In genomic region chr4:132260404-132261379, GRCm38 (mm10) we compare ENCODE assay signal across 8 mouse cellular contexts. TPM values are rescaled to one million over a fixed set of nuclear protein-coding genes. Genes with fewer than 3 reads are reported as not detected.
A peak's percentile ranks its signal among the peaks of the same experiment; 100 is the strongest.
DNase-seq lines count a peak whose midpoint lies in the region; ATAC-seq lines count a peak whose summit lies in the region.

No protein-coding gene starts in this region.

- peak overlapping the region; percentile 93 for H3K9ac ChIP-seq in limb, embryonic 11.5 days (ENCODE audit: low read length)
- peak overlapping the region; percentile 95 for H3K9ac ChIP-seq in midbrain, embryonic 12.5 days (replicated peaks)
- peak overlapping the region; percentile 92 for H3K9ac ChIP-seq in stomach, embryonic 15.5 days

- peaks cover 23% of the 10 kb centered on the region for H3K36me3 ChIP-seq in erythroblast, embryonic 14.5 days (ENCODE audit: control insufficient read depth)
- no peaks in the 10 kb centered on the region; the same call in 1 of the 2 replicates for H3K36me3 ChIP-seq in limb, embryonic 11.5 days (ENCODE audit: control insufficient read depth, insufficient read depth, low read length)
- no peaks in the 10 kb centered on the region for H3K36me3 ChIP-seq in midbrain, embryonic 12.5 days
- H3K36me3 ChIP-seq in stomach, embryonic 15.5 days, result no peaks in the 10 kb centered on the region

- intact Hi-C loops in heart, postnatal 10 days (cut with DNase I), result no loop called here

- H3K4me1 ChIP-seq in erythroblast, embryonic 14.5 days (ENCODE audit: control insufficient read depth), result peaks cover 44% of the 10 kb centered on the region
- peaks cover 4% of the 10 kb centered on the region; the same call in 1 of the 2 replicates for H3K4me1 ChIP-seq in limb, embryonic 11.5 days (ENCODE audit: control insufficient read depth, insufficient read depth, low read length)
- peaks cover 22% of the 10 kb centered on the region for H3K4me1 ChIP-seq in midbrain, embryonic 12.5 days
- peaks cover 19% of the 10 kb centered on the region for H3K4me1 ChIP-seq in stomach, embryonic 15.5 days

- no peaks in the 10 kb centered on the region for H3K27me3 ChIP-seq in erythroblast, embryonic 14.5 days (ENCODE audit: control insufficient read depth)
- no peaks in the 10 kb centered on the region for H3K27me3 ChIP-seq in limb, embryonic 11.5 days (ENCODE audit: control insufficient read depth, insufficient read depth, low read length)
- no peaks in the 10 kb centered on the region for H3K27me3 ChIP-seq in midbrain, embryonic 12.5 days
- no peaks in the 10 kb centered on the region for H3K27me3 ChIP-seq in stomach, embryonic 15.5 days (replicated peaks)

- H3K4me2 ChIP-seq in limb, embryonic 11.5 days (ENCODE audit: low read depth, severe bottlenecking), result peak overlapping the region; percentile 92
- H3K4me2 ChIP-seq in midbrain, embryonic 12.5 days (replicated peaks), result peak overlapping the region; percentile 74
- H3K4me2 ChIP-seq in stomach, embryonic 15.5 days, result peak overlapping the region; percentile 77

- peak; percentile 50 for DNase-seq in cerebellum, adult 11-12 months
- DNase-seq in adrenal gland, postnatal 14 days, result peak; percentile 82
- peak; percentile 63 to 65 for DNase-seq in heart, postnatal 10 days
- peak; percentile 66 for DNase-seq in limb, embryonic 11.5 days (ENCODE audit: low spot score)

- H3K9me3 ChIP-seq in erythroblast, embryonic 14.5 days (ENCODE audit: control insufficient read depth, low read length), result no peaks in the 10 kb centered on the region
- no peaks in the 10 kb centered on the region for H3K9me3 ChIP-seq in limb, embryonic 11.5 days (ENCODE audit: control insufficient read depth, low read length)
- no peaks in the 10 kb centered on the region for H3K9me3 ChIP-seq in midbrain, embryonic 12.5 days
- no peaks in the 10 kb centered on the region for H3K9me3 ChIP-seq in stomach, embryonic 15.5 days

- 4% methylated on average over 30 of the region's 64 CpGs for whole genome bisulfite sequencing in limb, embryonic 11.5 days
- WGBS in midbrain, embryonic 12.5 days, result 7% methylated on average over 27 of the region's 64 CpGs
- WGBS in stomach, embryonic 15.5 days, result 2% methylated on average over 46 of the region's 64 CpGs

- H3K27ac ChIP-seq in limb, embryonic 11.5 days (replicated peaks; ENCODE audit: low read depth, low read length), result peak overlapping the region; percentile 95
- H3K27ac ChIP-seq in midbrain, embryonic 12.5 days (replicated peaks), result peak overlapping the region; percentile 93
- H3K27ac ChIP-seq in stomach, embryonic 15.5 days, result peak overlapping the region; percentile 94

- no peak for ATAC-seq in cerebellum, adult (ENCODE audit: insufficient number of reproducible peaks, low FRiP score, low TSS enrichment)
- peak; percentile 60 for ATAC-seq in limb, embryonic 11.5 days (ENCODE audit: insufficient number of reproducible peaks, low FRiP score, low TSS enrichment, low read depth)
- peak; percentile 89 for ATAC-seq in midbrain, embryonic 12.5 days (ENCODE audit: low FRiP score, low read depth)
- peak; percentile 82 for ATAC-seq in stomach, embryonic 15.5 days (ENCODE audit: insufficient read depth, low FRiP score, low read depth)

- peak overlapping the region; percentile 76 for H3K4me3 ChIP-seq in erythroblast, embryonic 14.5 days (replicated peaks)
- H3K4me3 ChIP-seq in limb, embryonic 11.5 days (ENCODE audit: low read depth, low read length), result peak overlapping the region; percentile 84
- H3K4me3 ChIP-seq in midbrain, embryonic 12.5 days, result peak overlapping the region; percentile 93
- peak overlapping the region; percentile 77 for H3K4me3 ChIP-seq in stomach, embryonic 15.5 days (replicated peaks)

RNA-seq across cellular contexts. Expression of gene Gmeb1, which starts 0.7 kb away (rescaled TPM):
- total RNA-seq in adrenal gland, postnatal 14 days (2021), result 16.2 and 17.3 TPM in 2 replicates
- 1.8 and 2.8 TPM in 2 replicates for polyA plus RNA-seq in erythroblast, embryonic 14.5 days (2012)
- total RNA-seq in heart, postnatal 10 days (2021), result 10 to 100 TPM; 14.5 TPM
- 43.9 and 48.3 TPM in 2 replicates for polyA plus RNA-seq in limb, embryonic 11.5 days (2014; fragmentation: Nextera tagmentation; extraction: Ambion mirVana)
- 44.8 and 46.4 TPM in 2 replicates for polyA plus RNA-seq in midbrain, embryonic 12.5 days (2016; fragmentation: Nextera tagmentation; extraction: Ambion mirVana)
- polyA plus RNA-seq in stomach, embryonic 15.5 days (2015; fragmentation: Nextera tagmentation; extraction: Ambion mirVana), result 30.1 and 30.3 TPM in 2 replicates

RNA-seq across cellular contexts. Expression of gene Taf12, which starts 13.5 kb away (rescaled TPM):
- 27.3 and 31.3 TPM in 2 replicates for total RNA-seq in adrenal gland, postnatal 14 days (2021)
- polyA plus RNA-seq in erythroblast, embryonic 14.5 days (2012), result 4.6 and 6.2 TPM in 2 replicates
- 10 to 100 TPM; 21.8 to 28.0 TPM for total RNA-seq in heart, postnatal 10 days (2021)
- polyA plus RNA-seq in limb, embryonic 11.5 days (2014; fragmentation: Nextera tagmentation; extraction: Ambion mirVana), result 64.4 and 66.7 TPM in 2 replicates
- 58.3 and 63.8 TPM in 2 replicates for polyA plus RNA-seq in midbrain, embryonic 12.5 days (2016; fragmentation: Nextera tagmentation; extraction: Ambion mirVana)
- 38.4 and 43.0 TPM in 2 replicates for polyA plus RNA-seq in stomach, embryonic 15.5 days (2015; fragmentation: Nextera tagmentation; extraction: Ambion mirVana)

RNA-seq across cellular contexts. Expression of gene Rab42, which starts 42.5 kb away (rescaled TPM):
- total RNA-seq in adrenal gland, postnatal 14 days (2021), result 0.93 and 3.5 TPM in 2 replicates
- 0.05 TPM in 1 of 2 replicates, not detected in the other for polyA plus RNA-seq in erythroblast, embryonic 14.5 days (2012)
- total RNA-seq in heart, postnatal 10 days (2021), result 1 to 10 TPM; 1.1 TPM
- polyA plus RNA-seq in limb, embryonic 11.5 days (2014; fragmentation: Nextera tagmentation; extraction: Ambion mirVana), result 0.61 and 0.95 TPM in 2 replicates
- 0.42 and 1.5 TPM in 2 replicates for polyA plus RNA-seq in midbrain, embryonic 12.5 days (2016; fragmentation: Nextera tagmentation; extraction: Ambion mirVana)
- 1.8 and 2.4 TPM in 2 replicates for polyA plus RNA-seq in stomach, embryonic 15.5 days (2015; fragmentation: Nextera tagmentation; extraction: Ambion mirVana)

RNA-seq across cellular contexts. Expression of gene Ythdf2, which starts 48.6 kb away (rescaled TPM):
- total RNA-seq in adrenal gland, postnatal 14 days (2021), result 48.8 and 49.5 TPM in 2 replicates
- polyA plus RNA-seq in erythroblast, embryonic 14.5 days (2012), result 0.90 and 1.2 TPM in 2 replicates
- total RNA-seq in heart, postnatal 10 days (2021), result 10 to 100 TPM; 40.0 to 42.4 TPM
- polyA plus RNA-seq in limb, embryonic 11.5 days (2014; fragmentation: Nextera tagmentation; extraction: Ambion mirVana), result 162 and 179 TPM in 2 replicates
- 150 and 151 TPM in 2 replicates for polyA plus RNA-seq in midbrain, embryonic 12.5 days (2016; fragmentation: Nextera tagmentation; extraction: Ambion mirVana)
- 73.3 and 79.5 TPM in 2 replicates for polyA plus RNA-seq in stomach, embryonic 15.5 days (2015; fragmentation: Nextera tagmentation; extraction: Ambion mirVana)
